Mouse (Mus musculus): ENCODE data around the gene Olfr524.

DNA sequence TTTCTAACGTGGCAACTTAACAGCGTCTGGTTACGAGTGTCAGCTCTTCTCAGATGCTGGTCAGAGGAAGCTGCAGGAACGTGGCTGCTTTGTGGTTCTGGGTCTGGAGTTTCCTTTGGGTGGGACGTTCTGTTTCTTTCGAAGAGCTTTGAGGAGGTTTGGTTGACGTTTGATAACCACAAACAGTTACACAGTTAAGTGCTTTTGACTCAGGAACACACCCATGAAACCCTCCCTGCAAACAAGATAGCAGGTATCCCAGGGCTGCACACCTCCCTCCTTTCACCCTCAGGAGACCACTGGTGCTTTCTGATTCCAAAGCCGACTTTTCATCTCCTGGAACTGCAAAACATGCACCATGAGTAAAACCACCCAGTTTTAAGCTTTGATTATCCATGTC lies 2.4 kb upstream of the Olfr524 start:
- TF ChIP-seq CTCF (IDR thresholded peaks at IDR 0.05) (no peak), POLR2A (IDR thresholded peaks at IDR 0.05; ENCODE audit: insufficient read depth, low read depth, low read length) (no peak)

Data from heart, adult 2 months (tissue).